Mouse (Mus musculus): Measurements from ENCODE around the gene Rogdi. TPM values are rescaled to one million over a fixed set of nuclear protein-coding genes. Genes with fewer than 3 reads are reported as not detected.

The Rogdi gene
- total RNA-seq, 2 experiments from 2014 or later, result 4.9 to 19.7 TPM

- ATAC-seq (replicated peaks; ENCODE audit: low FRiP score, poor library complexity, severe bottlenecking), result no peak
These were observed 14.4 kb downstream of the Rogdi start for GRCm38 (mm10) chr16:4998984-4999383.

- ATAC-seq (replicated peaks; ENCODE audit: low FRiP score, poor library complexity, severe bottlenecking), result no peak
These were observed 15.8 kb downstream of the Rogdi start, which contains the start of gene Sept12 for GRCm38 (mm10) chr16:4997553-4997952. Gene Sept12 (minus strand): TSS chr16:4997852.

- ATAC-seq (replicated peaks; ENCODE audit: low FRiP score, poor library complexity, severe bottlenecking), result no peak
These were observed 20.1 kb downstream of the Rogdi start for GRCm38 (mm10) chr16:4993276-4993675.

GRCm38 (mm10) chr16:4984717-4985116, 28.6 kb downstream of the Rogdi start:
- ATAC-seq (replicated peaks; ENCODE audit: low FRiP score, poor library complexity, severe bottlenecking), result no peak

GRCm38 (mm10) chr16:4979755-4980380, 33.5 kb downstream of the Rogdi start:
- no peak for ATAC-seq (replicated peaks; ENCODE audit: low FRiP score, poor library complexity, severe bottlenecking)

GRCm38 (mm10) chr16:4978275-4979051, 34.9 kb downstream of the Rogdi start:
- no peak for ATAC-seq (replicated peaks; ENCODE audit: low FRiP score, poor library complexity, severe bottlenecking)

- no peak for ATAC-seq (replicated peaks; ENCODE audit: low FRiP score, poor library complexity, severe bottlenecking)
These were observed 37.2 kb downstream of the Rogdi start for GRCm38 (mm10) chr16:4976180-4976579.

- ATAC-seq (replicated peaks; ENCODE audit: low FRiP score, poor library complexity, severe bottlenecking), result no peak
These were observed 38.8 kb downstream of the Rogdi start for GRCm38 (mm10) chr16:4974521-4974920.

- no peak for ATAC-seq (replicated peaks; ENCODE audit: low FRiP score, poor library complexity, severe bottlenecking)
These were observed 41.7 kb downstream of the Rogdi start for GRCm38 (mm10) chr16:4971626-4972025.

GRCm38 (mm10) chr16:4969055-4969843, 44.1 kb downstream of the Rogdi start:
- no peak for ATAC-seq (replicated peaks; ENCODE audit: low FRiP score, poor library complexity, severe bottlenecking)

- no peak for ATAC-seq (replicated peaks; ENCODE audit: low FRiP score, poor library complexity, severe bottlenecking)
These were observed 44.9 kb downstream of the Rogdi start for GRCm38 (mm10) chr16:4968426-4968825.

GRCm38 (mm10) chr16:4965392-4966129, 47.8 kb downstream of the Rogdi start:
- ATAC-seq (replicated peaks; ENCODE audit: low FRiP score, poor library complexity, severe bottlenecking), result no peak

GRCm38 (mm10) chr16:4964731-4965391, 48.5 kb downstream of the Rogdi start:
- ATAC-seq (replicated peaks; ENCODE audit: low FRiP score, poor library complexity, severe bottlenecking), result peak; percentile 17

- peak; percentile 95 for ATAC-seq (replicated peaks; ENCODE audit: low FRiP score, poor library complexity, severe bottlenecking)
These were observed 49.3 kb downstream of the Rogdi start, which contains the start of gene Anks3 for GRCm38 (mm10) chr16:4963797-4964709. Gene Anks3 (minus strand): TSS chr16:4964205.

- no peak for ATAC-seq (replicated peaks; ENCODE audit: low FRiP score, poor library complexity, severe bottlenecking)
These were observed 50.0 kb downstream of the Rogdi start for GRCm38 (mm10) chr16:4963346-4963745.

GRCm38 (mm10) chr16:4960260-4960659, 53.1 kb downstream of the Rogdi start:
- ATAC-seq (replicated peaks; ENCODE audit: low FRiP score, poor library complexity, severe bottlenecking), result no peak

Measured in erythroid progenitor cell, adult 5-6 weeks (primary cell).